Mouse (Mus musculus): Measurements from ENCODE around the gene Tmem120b.

DNA sequence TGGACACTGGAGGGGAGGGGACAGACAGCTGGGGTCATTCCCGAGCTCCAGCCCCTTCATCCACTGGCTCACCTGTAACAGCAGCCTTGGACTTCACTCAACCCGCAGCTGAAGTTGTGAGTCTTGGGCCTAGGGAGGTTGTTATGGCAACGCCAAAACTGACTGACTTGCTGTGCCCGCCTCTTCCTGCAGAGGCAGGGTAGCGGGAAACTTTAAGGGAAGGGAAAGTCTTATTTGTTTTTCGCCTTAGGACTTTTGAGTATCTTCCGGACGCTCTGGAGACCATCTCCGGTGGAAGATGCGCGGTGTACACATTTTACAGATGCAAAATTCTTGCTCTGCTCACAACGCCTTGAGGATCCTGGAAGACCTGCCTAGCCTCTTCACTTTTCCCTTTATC lies 18.9 kb upstream of the Tmem120b start:
- TF ChIP-seq CTCF (IDR thresholded peaks at IDR 0.05) (peak; percentile 46), EP300 (IDR thresholded peaks at IDR 0.05) (no peak)

Data from lung, postnatal 0 days (tissue).